In genomic region chr8:80913016-80913748, GRCm38 (mm10) we compare ENCODE assay signal across 8 mouse cellular contexts. TPM values are rescaled to one million over a fixed set of nuclear protein-coding genes. Genes with fewer than 3 reads are reported as not detected.
DNase-seq lines count a peak whose midpoint lies in the region; ATAC-seq and TF ChIP-seq lines count a peak whose summit lies in the region.

No protein-coding gene starts in this region.

- H3K4me3 ChIP-seq in heart, embryonic 12.5 days = no peak overlapping the region
- no peak overlapping the region for H3K4me3 ChIP-seq in limb, embryonic 10.5 days
- H3K4me3 ChIP-seq in stomach, postnatal 0 days (ENCODE audit: low read depth, low read length) = no peak overlapping the region

- no peak for TF ChIP-seq EP300 in stomach, postnatal 0 days (optimal IDR thresholded peaks at IDR 0.05)

- no peaks in the 10 kb centered on the region for H3K36me3 ChIP-seq in heart, embryonic 12.5 days
- no peaks in the 10 kb centered on the region for H3K36me3 ChIP-seq in limb, embryonic 10.5 days
- H3K36me3 ChIP-seq in stomach, postnatal 0 days (ENCODE audit: control insufficient read depth, insufficient read depth, low read length) = no peaks in the 10 kb centered on the region

- H3K27me3 ChIP-seq in heart, embryonic 12.5 days (replicated peaks) = no peaks in the 10 kb centered on the region
- no peaks in the 10 kb centered on the region for H3K27me3 ChIP-seq in limb, embryonic 10.5 days (ENCODE audit: low read depth, poor library complexity, severe bottlenecking)
- no peaks in the 10 kb centered on the region for H3K27me3 ChIP-seq in stomach, postnatal 0 days (ENCODE audit: control insufficient read depth, insufficient read depth, low read length)

- no peaks in the 10 kb centered on the region for H3K9me3 ChIP-seq in heart, embryonic 12.5 days (replicated peaks)
- H3K9me3 ChIP-seq in limb, embryonic 10.5 days (replicated peaks) = no peaks in the 10 kb centered on the region
- H3K9me3 ChIP-seq in stomach, postnatal 0 days (ENCODE audit: control insufficient read depth, low read length) = no peaks in the 10 kb centered on the region

- no peak overlapping the region for H3K9ac ChIP-seq in heart, embryonic 12.5 days
- no peak overlapping the region for H3K9ac ChIP-seq in stomach, postnatal 0 days (ENCODE audit: low read length)

- H3K27ac ChIP-seq in heart, embryonic 12.5 days (ENCODE audit: poor library complexity, severe bottlenecking) = peak overlapping the region; percentile 44; the same call in 1 of the 2 replicates
- peak overlapping the region; percentile 6 for H3K27ac ChIP-seq in limb, embryonic 10.5 days
- H3K27ac ChIP-seq in stomach, postnatal 0 days (replicated peaks) = no peak overlapping the region; the same call in 1 of the 2 replicates

- 86% methylated on average over 1 of the region's 1 CpGs for WGBS in heart, embryonic 12.5 days
- WGBS in limb, embryonic 10.5 days = 96% methylated on average over 1 of the region's 1 CpGs
- 93% methylated on average over 1 of the region's 1 CpGs for WGBS in stomach, postnatal 0 days

- ATAC-seq in heart, embryonic 12.5 days (ENCODE audit: insufficient number of reproducible peaks, low FRiP score) = peak; percentile 63
- peak; percentile 49; the same call in 1 of the 2 replicates for ATAC-seq in stomach, postnatal 0 days (ENCODE audit: low FRiP score, low TSS enrichment)

- no peak overlapping the region for H3K4me2 ChIP-seq in heart, embryonic 12.5 days
- H3K4me2 ChIP-seq in stomach, postnatal 0 days (replicated peaks; ENCODE audit: low read depth) = no peak overlapping the region

- peaks cover 11% of the 10 kb centered on the region for H3K4me1 ChIP-seq in heart, embryonic 12.5 days (replicated peaks)
- peaks cover 9% of the 10 kb centered on the region for H3K4me1 ChIP-seq in limb, embryonic 10.5 days
- no peaks in the 10 kb centered on the region for H3K4me1 ChIP-seq in stomach, postnatal 0 days (replicated peaks; ENCODE audit: control insufficient read depth, insufficient read depth)

- DNase-seq in kidney, adult 11 months = peak; percentile 32
- no peak for DNase-seq in kidney, adult 18-20 months
- DNase-seq in adrenal gland, postnatal 36 days = peak; percentile 51 to 61
- DNase-seq in limb, embryonic 10.5 days (ENCODE audit: low spot score) = no peak
- DNase-seq in stomach, postnatal 0 days (ENCODE audit: low spot score) = no peak
- no peak for DNase-seq in frontal cortex, postnatal 25 days (ENCODE audit: low spot score in 2 of 2)
- no peak for DNase-seq in right cerebral cortex, postnatal 25 days

- TF ChIP-seq CTCF in stomach, postnatal 0 days (IDR thresholded peaks at IDR 0.05; ENCODE audit: low read depth) = no peak

RNA-seq across cellular contexts. Expression of gene Gab1, which starts 32.9 kb away (rescaled TPM):
- total RNA-seq in adrenal gland, postnatal 36 days (2021) = 10 to 100 TPM; 16.1 to 20.2 TPM
- 42.5 and 44.8 TPM in 2 replicates for polyA plus RNA-seq in heart, embryonic 12.5 days (2016; fragmentation: Nextera tagmentation; extraction: Ambion mirVana)
- 10.6 and 14.2 TPM in 2 replicates for polyA plus RNA-seq in limb, embryonic 10.5 days (2016; fragmentation: Nextera tagmentation; extraction: Ambion mirVana)
- polyA plus RNA-seq in stomach, postnatal 0 days (2015; fragmentation: Nextera tagmentation; extraction: Ambion mirVana) = 7.3 and 8.3 TPM in 2 replicates

Comparison
In these comparisons a context has a peak if more than half of its experiments do, and no peak if none do; other contexts are left out.
1. DNase-seq: peak in kidney, adult 11 months (single experiment) and adrenal gland, postnatal 36 days (2 of 2); none in kidney, adult 18-20 months (single experiment), limb, embryonic 10.5 days (single experiment), stomach, postnatal 0 days (single experiment), frontal cortex, postnatal 25 days (0 of 2) and right cerebral cortex, postnatal 25 days (single experiment).